In genomic region chr3:149174689-149175390, GRCm38 (mm10) we compare ENCODE assay signal across 9 mouse cellular contexts.
DNase-seq lines count a peak whose midpoint lies in the region; ATAC-seq lines count a peak whose summit lies in the region.
"Had no signal": no experiment of that assay in that cellular context is flagged by ENCODE, and none has a peak within 500 bp of the region (broad histone marks: within the 10 kb centered on the region; RNA-seq: fewer than 3 reads in every experiment).

No protein-coding gene starts in this region.

- intact Hi-C loops in left cerebral cortex, postnatal 10 days (cut with DNase I) = no loop called here
- intact Hi-C loops in left cerebral cortex, postnatal 4 days (cut with DNase I) = no loop called here

- no peak; the same call in 1 of the 2 replicates for ATAC-seq in erythroblast, adult 5-6 weeks (replicated peaks; ENCODE audit: low FRiP score, poor library complexity, severe bottlenecking)

- peak; percentile 18 to 27 for DNase-seq in cerebellum, postnatal 10 days
- DNase-seq in cerebellum, adult 18-20 months = no peak
- DNase-seq in left cerebral cortex, postnatal 10 days (ENCODE audit: extremely low spot score in 1 of 2, low spot score in 2 of 2) = peak; percentile 46 to 50
- no peak for DNase-seq in left cerebral cortex, postnatal 4 days
- DNase-seq in embryo, embryonic 11 days = peak; percentile 67
- peak; percentile 21 to 39 for DNase-seq in right cerebral cortex, adult 2 months (ENCODE audit: low spot score in 2 of 2)
- DNase-seq in natural killer cell, adult 2 months (ENCODE audit: low spot score in 2 of 2) = no peak
- DNase-seq: thymus, postnatal 14 days had no signal

Comparison
In these comparisons a context has a peak if more than half of its experiments do, and no peak if none do; other contexts are left out.
1. DNase-seq: peak in cerebellum, postnatal 10 days (2 of 2), left cerebral cortex, postnatal 10 days (2 of 2), embryo, embryonic 11 days (single experiment) and right cerebral cortex, adult 2 months (2 of 2); none in cerebellum, adult 18-20 months (0 of 2), left cerebral cortex, postnatal 4 days (single experiment) and natural killer cell, adult 2 months (0 of 2).